Mouse (Mus musculus) hindbrain, embryonic 16.5 days (tissue): Measurements from ENCODE around the gene Gm49354. TPM values are rescaled to one million over a fixed set of nuclear protein-coding genes. Genes with fewer than 3 reads are reported as not detected.

ENCODE experiments used
- ATAC-seq: fragments of 200-750 bp; cut with Nextera tagmentation; 2 replicates; pipeline ENCODE4 v1.8.0; 2017; ENCODE audit warnings: moderate TSS enrichment, moderate library complexity
- H3K27ac ChIP-seq: fragments of 300-500 bp; sonication (generic); 2 replicates; pipeline ENCODE4 v1.5.1; 2014; ENCODE audit warnings: low read depth, mild to moderate bottlenecking, control low read depth, low read length, moderate library complexity
- H3K27me3 ChIP-seq: fragments of 300-500 bp; sonication (generic); replicated peaks from 2 replicates; pipeline ENCODE4 v1.6.1; 2014; ENCODE audit warnings: low read length; ENCODE audit not compliant: control insufficient read depth, insufficient read depth
- H3K36me3 ChIP-seq: fragments of 300-500 bp; sonication (generic); 2 replicates; pipeline ENCODE4 v1.6.1; 2014; ENCODE audit warnings: mild to moderate bottlenecking, low read length, moderate library complexity, mixed read lengths; ENCODE audit not compliant: control insufficient read depth, insufficient read depth
- H3K4me1 ChIP-seq: fragments of 300-500 bp; sonication (generic); 2 replicates; pipeline ENCODE4 v1.6.1; 2014; ENCODE audit warnings: low read depth, low read length; ENCODE audit not compliant: control insufficient read depth, insufficient read depth
- H3K4me2 ChIP-seq: fragments of 300-500 bp; sonication (generic); 2 replicates; pipeline ENCODE4 v1.6.1; 2014; ENCODE audit warnings: mild to moderate bottlenecking, low read length, control low read depth, moderate library complexity
- H3K4me3 ChIP-seq: fragments of 300-500 bp; sonication (generic); 2 replicates; pipeline ENCODE4 v1.5.1; 2014; ENCODE audit warnings: mild to moderate bottlenecking, low read length, control low read depth, moderate library complexity
- H3K9ac ChIP-seq: fragments of 300-500 bp; sonication (generic); 2 replicates; pipeline ENCODE4 v1.6.1; 2014; ENCODE audit warnings: low read depth, mild to moderate bottlenecking, control low read depth, low read length, moderate library complexity
- H3K9me3 ChIP-seq: fragments of 300-500 bp; sonication (generic); 2 replicates; pipeline ENCODE4 v1.6.1; 2014; ENCODE audit warnings: mild to moderate bottlenecking, low read length, moderate library complexity; ENCODE audit not compliant: control insufficient read depth
- WGBS: fragments of 180-500 bp; shearing (Covaris S2); extraction: QIAGEN DNeasy Blood & Tissue Kit; methylation state at CpG from one replicate; pipeline ENCODE4 v1.1.7; 2014; 5-methylcytosine and 5-hydroxymethylcytosine counted together
- polyA plus RNA-seq: library from polyadenylated mRNA; unstranded; fragments of >200 nt; fragmentation: Nextera tagmentation; extraction: Ambion mirVana; gene quantifications from 2 replicates; pipeline ENCODE4 v1.2.1, GENCODE M21; 2015

Gene Gm49354
- not detected in 2 replicates for polyA plus RNA-seq

- Histone ChIP-seq H3K9me3 (no peaks in the 10 kb centered on the region), H3K4me3 (no peak within 1 kb of the TSS), H3K4me2 (no peak within 1 kb of the TSS), H3K36me3 (peaks cover 73% of the 10 kb centered on the region), H3K27ac (no peak within 1 kb of the TSS), H3K27me3 (no peaks in the 10 kb centered on the region), H3K4me1 (no peaks in the 10 kb centered on the region), H3K9ac (no peak within 1 kb of the TSS)
- 91% methylated on average over 7 of the region's 7 CpGs for WGBS
- ATAC-seq, result no peak
These were observed at the start of gene Gm49354 for GRCm38 (mm10) chr13:59782145-59782544. Gm49354 (minus strand) TSS chr13:59782245.

GRCm38 (mm10) chr13:59825966-59826365 lies 43.9 kb upstream of the Gm49354 start:
- H3K4me1 ChIP-seq, result peaks cover 11% of the 10 kb centered on the region
- H3K36me3 ChIP-seq, result no peaks in the 10 kb centered on the region
- H3K27me3 ChIP-seq, result no peaks in the 10 kb centered on the region
- H3K9me3 ChIP-seq, result no peaks in the 10 kb centered on the region
- no peak overlapping the region for H3K27ac ChIP-seq
- H3K9ac ChIP-seq, result no peak overlapping the region
- no peak overlapping the region for H3K4me2 ChIP-seq
- ATAC-seq, result no peak
- no peak overlapping the region for H3K4me3 ChIP-seq

GRCm38 (mm10) chr13:59822507-59823462 lies 40.7 kb upstream of the Gm49354 start, which contains the start of gene Tut7:
Tut7 (minus strand) TSS chr13:59823147.
- Histone ChIP-seq H3K4me3 (peak within 1 kb of the TSS; percentile 73), H3K9ac (peak within 1 kb of the TSS; percentile 89), H3K4me1 (peaks cover 31% of the 10 kb centered on the region), H3K4me2 (peak within 1 kb of the TSS; percentile 71), H3K27ac (peak within 1 kb of the TSS; percentile 79), H3K27me3 (no peaks in the 10 kb centered on the region), H3K36me3 (no peaks in the 10 kb centered on the region), H3K9me3 (no peaks in the 10 kb centered on the region)
- WGBS, result under 1% methylated on average over 83 of the region's 100 CpGs
- peak; percentile 98 for ATAC-seq

GRCm38 (mm10) chr13:59820836-59821235 lies 38.8 kb upstream of the Gm49354 start:
- Histone ChIP-seq H3K4me1 (peaks cover 31% of the 10 kb centered on the region), H3K4me2 (peak overlapping the region; percentile 21; the same call in 1 of the 2 replicates), H3K9me3 (no peaks in the 10 kb centered on the region), H3K9ac (no peak overlapping the region), H3K4me3 (no peak overlapping the region), H3K27ac (no peak overlapping the region), H3K27me3 (no peaks in the 10 kb centered on the region), H3K36me3 (peaks cover 7% of the 10 kb centered on the region; the same call in 1 of the 2 replicates)
- ATAC-seq, result no peak
- WGBS, result 84% methylated on average over 3 of the region's 3 CpGs

GRCm38 (mm10) chr13:59820114-59820513 lies 38.1 kb upstream of the Gm49354 start:
- peaks cover 13% of the 10 kb centered on the region for H3K36me3 ChIP-seq

GRCm38 (mm10) chr13:59817352-59817751 lies 35.3 kb upstream of the Gm49354 start:
- no peak overlapping the region for H3K9ac ChIP-seq
- no peaks in the 10 kb centered on the region for H3K27me3 ChIP-seq
- H3K36me3 ChIP-seq, result peaks cover 27% of the 10 kb centered on the region
- no peak overlapping the region for H3K4me3 ChIP-seq
- no peak for ATAC-seq
- H3K4me2 ChIP-seq, result no peak overlapping the region
- 96% methylated on average over 4 of the region's 4 CpGs for WGBS
- H3K27ac ChIP-seq, result no peak overlapping the region
- peaks cover 31% of the 10 kb centered on the region for H3K4me1 ChIP-seq
- H3K9me3 ChIP-seq, result no peaks in the 10 kb centered on the region

More at GRCm38 (mm10) chr13:59820114-59820513, 38.1 kb upstream of the Gm49354 start:
- H3K27ac ChIP-seq, result no peak overlapping the region
- 72% methylated on average over 4 of the region's 4 CpGs for whole genome bisulfite sequencing
- no peak overlapping the region for H3K9ac ChIP-seq
- H3K27me3 ChIP-seq, result no peaks in the 10 kb centered on the region
- H3K4me3 ChIP-seq, result no peak overlapping the region
- H3K4me1 ChIP-seq, result peaks cover 31% of the 10 kb centered on the region
- H3K9me3 ChIP-seq, result no peaks in the 10 kb centered on the region
- H3K4me2 ChIP-seq, result peak overlapping the region; percentile 30; the same call in 1 of the 2 replicates
- no peak for ATAC-seq

- no peak overlapping the region for H3K4me2 ChIP-seq
- no peak overlapping the region for H3K4me3 ChIP-seq
- H3K27me3 ChIP-seq, result no peaks in the 10 kb centered on the region
- 80% methylated on average over 6 of the region's 6 CpGs for WGBS
- no peak overlapping the region for H3K27ac ChIP-seq
- H3K9me3 ChIP-seq, result no peaks in the 10 kb centered on the region
- H3K36me3 ChIP-seq, result peaks cover 42% of the 10 kb centered on the region
- no peak overlapping the region for H3K9ac ChIP-seq
- H3K4me1 ChIP-seq, result peaks cover 6% of the 10 kb centered on the region
- no peak for ATAC-seq
These were observed 32.1 kb upstream of the Gm49354 start for GRCm38 (mm10) chr13:59814109-59814591.

DNA sequence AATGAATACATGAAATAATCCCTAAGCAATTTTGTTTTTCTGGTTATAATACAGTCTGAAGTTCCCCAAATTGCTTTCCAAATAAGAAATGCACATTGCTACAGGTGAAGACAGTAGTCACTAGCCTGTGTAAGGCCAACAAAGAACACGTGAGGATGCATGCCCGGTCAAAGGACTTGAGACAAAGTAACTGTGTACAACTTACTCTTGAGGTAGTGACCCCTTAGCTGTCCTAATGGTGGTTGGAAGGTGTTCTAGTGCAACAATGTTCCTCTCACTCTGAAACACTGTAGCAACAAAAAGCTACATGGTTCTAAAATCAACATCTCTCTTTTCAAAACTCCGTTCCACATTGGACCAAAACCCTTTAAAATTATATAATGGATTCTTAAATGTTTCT lies 29.5 kb upstream of the Gm49354 start:
- Histone ChIP-seq H3K27ac (no peak overlapping the region), H3K4me2 (no peak overlapping the region), H3K4me3 (no peak overlapping the region), H3K4me1 (no peaks in the 10 kb centered on the region), H3K9ac (no peak overlapping the region), H3K36me3 (peaks cover 59% of the 10 kb centered on the region), H3K27me3 (no peaks in the 10 kb centered on the region), H3K9me3 (no peaks in the 10 kb centered on the region)
- WGBS, result over 99% methylated on average over 3 of the region's 3 CpGs
- ATAC-seq, result no peak

GRCm38 (mm10) chr13:59801000-59801399 lies 19.0 kb upstream of the Gm49354 start:
- ATAC-seq, result no peak
- Histone ChIP-seq H3K4me2 (no peak overlapping the region), H3K4me3 (no peak overlapping the region), H3K4me1 (no peaks in the 10 kb centered on the region), H3K9ac (no peak overlapping the region), H3K36me3 (peaks cover 52% of the 10 kb centered on the region), H3K27ac (no peak overlapping the region), H3K27me3 (no peaks in the 10 kb centered on the region), H3K9me3 (no peaks in the 10 kb centered on the region)
- 78% methylated on average over 6 of the region's 6 CpGs for WGBS
